Mouse (Mus musculus): ENCODE data around the gene Cdhr3. TPM values are rescaled to one million over a fixed set of nuclear protein-coding genes. Genes with fewer than 3 reads are reported as not detected.

Gene Cdhr3
- total RNA-seq, 4 experiments from 2014 or later, result 1.8 to 2.7 (median 2.3) TPM

- DNase-seq (ENCODE audit: low spot score in 2 of 2), result no peak
Measured at GRCm38 (mm10) chr12:33035089-33035718, 57.5 kb downstream of the Cdhr3 start.

GRCm38 (mm10) chr12:33034343-33035088, 58.2 kb downstream of the Cdhr3 start:
- DNase-seq (ENCODE audit: low spot score in 2 of 2), result no peak

GRCm38 (mm10) chr12:33033221-33033620, 59.5 kb downstream of the Cdhr3 start:
- no peak for DNase-seq (ENCODE audit: low spot score in 2 of 2)

GRCm38 (mm10) chr12:33030589-33030988, 62.1 kb downstream of the Cdhr3 start:
- no peak for DNase-seq (ENCODE audit: low spot score in 2 of 2)

- DNase-seq (ENCODE audit: low spot score in 2 of 2), result no peak
Measured at GRCm38 (mm10) chr12:33030066-33030465, 62.6 kb downstream of the Cdhr3 start.

GRCm38 (mm10) chr12:33028708-33029107, 64.0 kb downstream of the Cdhr3 start:
- no peak for DNase-seq (ENCODE audit: low spot score in 2 of 2)

GRCm38 (mm10) chr12:33028109-33028691, 64.5 kb downstream of the Cdhr3 start:
- no peak for DNase-seq (ENCODE audit: low spot score in 2 of 2)

- peak; percentile 61 to 77 for DNase-seq (ENCODE audit: low spot score in 2 of 2)
Measured at GRCm38 (mm10) chr12:33027093-33027492, 65.6 kb downstream of the Cdhr3 start.

GRCm38 (mm10) chr12:33024524-33024923, 68.2 kb downstream of the Cdhr3 start:
- no peak for DNase-seq (ENCODE audit: low spot score in 2 of 2)

- no peak for DNase-seq (ENCODE audit: low spot score in 2 of 2)
Measured at GRCm38 (mm10) chr12:33021751-33022150, 70.9 kb downstream of the Cdhr3 start.

- DNase-seq (ENCODE audit: low spot score in 2 of 2), result no peak
Measured at GRCm38 (mm10) chr12:33021140-33021539, 71.5 kb downstream of the Cdhr3 start.

GRCm38 (mm10) chr12:33020011-33020410, 72.7 kb downstream of the Cdhr3 start:
- DNase-seq (ENCODE audit: low spot score in 2 of 2), result no peak

GRCm38 (mm10) chr12:33018601-33019000, 74.1 kb downstream of the Cdhr3 start:
- DNase-seq (ENCODE audit: low spot score in 2 of 2), result no peak

- no peak for DNase-seq (ENCODE audit: low spot score in 2 of 2)
Measured at GRCm38 (mm10) chr12:33016824-33017705, 75.6 kb downstream of the Cdhr3 start.

GRCm38 (mm10) chr12:33015103-33015502, 77.6 kb downstream of the Cdhr3 start:
- DNase-seq (ENCODE audit: low spot score in 2 of 2), result no peak

- no peak for DNase-seq (ENCODE audit: low spot score in 2 of 2)
Measured at GRCm38 (mm10) chr12:33014050-33014796, 78.5 kb downstream of the Cdhr3 start.

- DNase-seq (ENCODE audit: low spot score in 2 of 2), result no peak
Measured at GRCm38 (mm10) chr12:33010026-33010425, 82.6 kb downstream of the Cdhr3 start.

- no peak for DNase-seq (ENCODE audit: low spot score in 2 of 2)
Measured at GRCm38 (mm10) chr12:33009206-33009966, 83.3 kb downstream of the Cdhr3 start.

- DNase-seq (ENCODE audit: low spot score in 2 of 2), result peak; percentile 42 to 52
Measured at GRCm38 (mm10) chr12:33008305-33009110, 84.2 kb downstream of the Cdhr3 start.

Measured in layer of hippocampus, adult 8-10 months (tissue).